Mouse (Mus musculus) liver, embryonic 14.5 days (tissue): ENCODE measurements at regions not wholly inside any gene's neighbourhood (a gene's known extent, or its start where the extent isn't known, plus 50 kb on each side); places are given as distances from the start of the nearest gene placed in this dataset.

Experiments used
- ATAC-seq: fragments of 200-750 bp; cut with Nextera tagmentation; 2 replicates; pipeline ENCODE4 v1.8.0; 2017; ENCODE audit warnings: moderate number of reproducible peaks, mild to moderate bottlenecking, moderate library complexity; ENCODE audit not compliant: insufficient read depth
- DNase-seq, 3 experiments: peaks; one replicate each; pipeline ENCODE4 v3.0.0-alpha.2; 2012 to 2013; ENCODE audit warnings: low read depth in 3 of 3, low spot score in 3 of 3
- H3K27ac ChIP-seq: fragments of 300-500 bp; sonication (generic); 2 replicates; pipeline ENCODE4 v1.5.1; 2014; ENCODE audit warnings: moderate library complexity, mild to moderate bottlenecking, control low read depth, inconsistent platforms
- H3K27me3 ChIP-seq: fragments of 300-500 bp; sonication (generic); 2 replicates; pipeline ENCODE4 v1.6.1; 2014; ENCODE audit warnings: mild to moderate bottlenecking, low read length, moderate library complexity; ENCODE audit not compliant: control insufficient read depth, insufficient read depth
- H3K36me3 ChIP-seq: fragments of 300-500 bp; sonication (generic); replicated peaks from 2 replicates; pipeline ENCODE4 v1.6.1; 2014; ENCODE audit warnings: low read depth; ENCODE audit not compliant: control insufficient read depth, insufficient read depth
- H3K4me1 ChIP-seq, 2 experiments: fragments of 200-500 bp in 1 of 2; fragments of 300-500 bp in 1 of 2; sonication (generic) in 1 of 2; replicated peaks; 2 replicates each; pipeline ENCODE4 v1.6.1; 2012 to 2014; ENCODE audit warnings: antibody characterized with exemption in 1 of 2, inconsistent platforms in 1 of 2, low read length in 1 of 2; ENCODE audit not compliant: control insufficient read depth in 2 of 2, insufficient read depth in 2 of 2
- H3K4me2 ChIP-seq: fragments of 300-500 bp; sonication (generic); 2 replicates; pipeline ENCODE4 v1.6.1; 2014; ENCODE audit warnings: low read depth, mild to moderate bottlenecking, control low read depth, moderate library complexity
- H3K4me3 ChIP-seq, 2 experiments: fragments of 200-500 bp in 1 of 2; fragments of 300-500 bp in 1 of 2; sonication (generic) in 1 of 2; 2 replicates each; pipeline ENCODE4 v1.5.1; 2012 to 2014; ENCODE audit warnings: low read depth in 2 of 2, low read length in 2 of 2, mild to moderate bottlenecking in 2 of 2, control low read depth in 1 of 2, inconsistent platforms in 1 of 2, moderate library complexity in 1 of 2; ENCODE audit not compliant: insufficient read depth in 1 of 2
- H3K9ac ChIP-seq: fragments of 300-500 bp; sonication (generic); replicated peaks from 2 replicates; pipeline ENCODE4 v1.6.1; 2014; ENCODE audit warnings: mild to moderate bottlenecking, control low read depth, moderate library complexity
- H3K9me3 ChIP-seq: fragments of 300-500 bp; sonication (generic); 2 replicates; pipeline ENCODE4 v1.6.1; 2016; ENCODE audit warnings: low read length, mixed read lengths; ENCODE audit not compliant: control insufficient read depth
- CTCF ChIP-seq: IDR thresholded peaks from 2 replicates; pipeline ENCODE4 v1.5.1; 2016; ENCODE audit warnings: antibody characterized with exemption, low read depth, control low read depth
- EP300 ChIP-seq: IDR thresholded peaks from 2 replicates; pipeline ENCODE4 v1.6.1; 2016; ENCODE audit warnings: antibody characterized with exemption, low read depth
- WGBS: fragments of 180-500 bp; shearing (Covaris S2); extraction: QIAGEN DNeasy Blood & Tissue Kit; methylation state at CpG from one replicate; pipeline ENCODE4 v1.1.7; 2014; ENCODE audit not compliant: insufficient replicate concordance; 5-methylcytosine and 5-hydroxymethylcytosine counted together

DNA sequence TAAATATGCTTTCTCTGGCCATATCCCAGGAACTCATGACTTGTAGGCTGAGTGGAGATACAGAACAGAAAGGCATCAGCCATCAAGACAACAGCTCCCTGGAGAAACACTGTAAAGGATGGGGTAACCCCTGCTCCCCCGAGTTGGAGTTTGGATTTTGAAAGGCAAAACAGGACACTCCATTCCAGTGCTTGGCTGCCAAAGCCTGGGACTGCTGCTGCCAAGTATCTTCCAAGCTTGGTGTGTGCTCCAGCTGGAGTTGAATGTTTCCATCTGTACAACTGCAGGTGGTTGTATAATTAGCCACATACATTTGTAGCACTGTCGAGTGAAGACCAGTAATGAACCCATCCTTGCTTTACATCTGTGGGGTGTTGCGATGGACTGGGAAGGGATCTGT lies 62.1 kb downstream of the 4933412E24Rik start:
- Histone ChIP-seq H3K27ac (no peak overlapping the region), H3K36me3 (no peaks in the 10 kb centered on the region), H3K4me3 (no peak overlapping the region), H3K4me1 (no peaks in the 10 kb centered on the region; a peak in 1 of 4 replicates), H3K9ac (no peak overlapping the region), H3K4me2 (no peak overlapping the region), H3K27me3 (no peaks in the 10 kb centered on the region), H3K9me3 (no peaks in the 10 kb centered on the region)
- 53% methylated on average over 3 of the region's 3 CpGs for WGBS
- ATAC-seq (no peak), DNase-seq (no peak)
- TF ChIP-seq EP300 (no peak), CTCF (no peak)

DNA sequence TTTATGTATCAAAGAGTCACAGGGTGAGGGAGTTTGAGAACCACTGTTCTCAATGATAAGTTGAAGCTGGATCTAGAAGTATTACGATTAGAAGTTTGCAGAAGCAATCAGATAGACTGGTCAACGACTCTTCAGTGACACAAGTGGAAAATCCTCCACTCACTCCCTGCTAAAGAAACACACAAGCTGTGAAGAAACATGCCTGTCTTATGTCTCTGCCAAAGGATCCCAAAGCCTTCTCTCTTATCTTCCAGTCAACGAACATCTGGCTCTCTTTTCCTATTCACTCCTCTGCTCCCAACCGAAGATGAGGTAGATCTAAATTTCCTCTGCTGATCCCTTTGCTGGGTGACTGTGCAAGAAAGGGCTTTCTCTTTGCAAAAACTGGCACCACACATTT lies 62.6 kb downstream of the 4933412E24Rik start:
- Histone ChIP-seq H3K4me3 (no peak overlapping the region), H3K4me1 (no peaks in the 10 kb centered on the region; a peak in 1 of 4 replicates), H3K4me2 (no peak overlapping the region), H3K27me3 (no peaks in the 10 kb centered on the region), H3K27ac (no peak overlapping the region), H3K36me3 (no peaks in the 10 kb centered on the region), H3K9ac (no peak overlapping the region), H3K9me3 (no peaks in the 10 kb centered on the region)
- 40% methylated on average over 4 of the region's 4 CpGs for WGBS
- no peak for ATAC-seq
- TF ChIP-seq EP300 (no peak), CTCF (no peak)
- no peak for DNase-seq

DNA sequence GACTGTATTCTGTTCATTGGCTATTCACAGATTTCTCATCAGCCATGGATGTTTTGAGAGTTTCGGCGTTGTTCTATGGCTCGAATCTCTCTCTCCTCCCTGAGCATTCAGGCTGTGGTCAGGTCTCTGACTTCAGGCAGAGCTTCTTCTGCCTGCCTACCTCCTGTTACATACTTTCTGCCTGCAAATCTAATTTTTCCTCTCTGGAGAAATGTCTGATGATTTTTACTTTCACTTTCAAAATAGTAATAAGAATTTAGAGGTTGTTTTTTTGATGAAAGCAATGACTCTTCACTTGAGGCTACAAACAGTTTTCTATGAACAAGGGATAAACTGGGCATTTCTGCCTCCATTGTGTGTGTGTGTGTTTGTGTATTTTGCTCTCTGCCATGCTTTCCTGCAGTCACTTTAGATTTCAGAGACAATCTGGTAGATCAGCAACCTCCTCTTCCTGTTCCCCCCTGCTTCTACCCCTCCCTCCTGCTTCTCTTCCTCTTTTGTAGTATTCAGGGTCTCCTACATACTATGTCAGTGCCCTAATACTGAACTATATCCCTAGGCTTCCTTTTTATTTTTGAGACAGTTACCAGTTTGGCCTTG lies 65.7 kb downstream of the 4933412E24Rik start:
- DNase-seq = no peak
- H3K4me2 ChIP-seq = no peak overlapping the region
- no peak overlapping the region for H3K9ac ChIP-seq

DNA sequence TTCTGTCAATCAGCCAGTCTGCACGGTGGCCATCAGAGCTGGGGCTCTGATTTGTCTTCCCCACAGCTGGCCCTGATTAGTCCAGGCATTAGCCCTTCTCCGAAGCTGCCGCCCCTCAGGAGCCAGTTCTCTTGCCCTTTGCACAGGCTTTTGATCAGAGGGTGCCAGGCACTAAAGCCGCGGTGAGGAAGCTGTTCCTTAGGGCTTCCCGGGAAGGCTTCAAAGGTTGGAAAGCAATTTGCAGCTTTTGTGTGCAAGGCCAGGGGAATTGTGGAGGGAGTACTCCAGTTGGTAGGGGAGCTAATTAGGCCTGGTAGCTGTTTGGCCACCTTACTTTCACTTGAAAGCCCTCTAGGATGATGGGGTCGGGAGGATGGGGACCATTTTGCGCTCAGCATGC lies 71.2 kb downstream of the 4933412E24Rik start:
- Histone ChIP-seq H3K27me3 (no peaks in the 10 kb centered on the region), H3K4me1 (no peaks in the 10 kb centered on the region), H3K36me3 (no peaks in the 10 kb centered on the region), H3K4me2 (no peak overlapping the region), H3K27ac (no peak overlapping the region), H3K9me3 (no peaks in the 10 kb centered on the region), H3K4me3 (no peak overlapping the region), H3K9ac (no peak overlapping the region)
- DNase-seq = no peak
- 20% methylated on average over 8 of the region's 8 CpGs for WGBS
- no peak for ATAC-seq
- TF ChIP-seq CTCF (no peak), EP300 (no peak)

More for the DNA sequence above, 65.7 kb downstream of the 4933412E24Rik start:
- no peaks in the 10 kb centered on the region; a peak in 1 of 4 replicates for H3K4me1 ChIP-seq
- no peaks in the 10 kb centered on the region for H3K9me3 ChIP-seq
- H3K36me3 ChIP-seq = no peaks in the 10 kb centered on the region
- ATAC-seq = no peak
- no peak overlapping the region for H3K27ac ChIP-seq
- no peaks in the 10 kb centered on the region for H3K27me3 ChIP-seq
- WGBS = 58% methylated on average over 3 of the region's 3 CpGs
- no peak overlapping the region for H3K4me3 ChIP-seq
- no peak for TF ChIP-seq CTCF
- TF ChIP-seq EP300 = no peak

DNA sequence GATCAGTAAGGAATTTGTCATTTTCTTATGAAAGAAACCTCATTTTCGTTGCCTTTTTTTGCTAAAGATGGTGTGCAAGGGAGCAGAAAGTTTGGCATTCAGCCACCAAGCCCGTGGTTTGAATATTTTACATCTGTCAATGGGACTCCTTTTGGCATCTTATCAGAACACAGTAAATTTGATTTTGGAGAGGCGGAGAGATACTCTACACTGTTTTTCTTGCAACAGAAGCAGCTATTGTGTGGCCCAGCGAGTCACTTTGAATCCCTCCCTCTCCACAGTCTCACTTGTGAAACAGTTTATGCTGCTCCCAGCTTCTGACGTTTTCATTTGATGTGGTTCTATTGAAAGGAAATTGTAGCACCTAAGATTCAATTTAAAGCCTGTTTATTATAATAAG lies 79.9 kb downstream of the 4933412E24Rik start:
- DNase-seq (no peak), ATAC-seq (no peak)
- Histone ChIP-seq H3K9me3 (no peaks in the 10 kb centered on the region), H3K4me3 (no peak overlapping the region), H3K9ac (no peak overlapping the region), H3K4me2 (no peak overlapping the region), H3K36me3 (no peaks in the 10 kb centered on the region), H3K27ac (no peak overlapping the region), H3K27me3 (no peaks in the 10 kb centered on the region), H3K4me1 (no peaks in the 10 kb centered on the region)
- TF ChIP-seq EP300 = no peak
- no peak for TF ChIP-seq CTCF
- whole genome bisulfite sequencing = 48% methylated on average over 5 of the region's 5 CpGs
